Mouse (Mus musculus): ENCODE data around the gene Atcay. TPM values are rescaled to one million over a fixed set of nuclear protein-coding genes. Genes with fewer than 3 reads are reported as not detected.
"Not testable (repeated sequence)": the region's sequence is repeated elsewhere in the genome, so short reads cannot be mapped to it uniquely, and the experiment has no call there.

Gene Atcay
- polyA plus RNA-seq, 1 experiment from 2014 or later: 68.1 TPM

GRCm38 (mm10) chr10:81238618-81239017 lies 8.0 kb upstream of the Atcay start:
- WGBS: 80% methylated on average over 2 of the region's 2 CpGs
- Histone ChIP-seq H3K9ac (no peak overlapping the region), H3K4me3 (no peak overlapping the region), H3K9me3 (no peaks in the 10 kb centered on the region), H3K36me3 (peaks cover 31% of the 10 kb centered on the region), H3K27ac (no peak overlapping the region), H3K4me2 (no peak overlapping the region), H3K4me1 (replicated peaks) (peaks cover 12% of the 10 kb centered on the region), H3K27me3 (peaks cover 53% of the 10 kb centered on the region)
- ATAC-seq (ENCODE audit: low FRiP score): no peak

GRCm38 (mm10) chr10:81236471-81237268 lies 6.0 kb upstream of the Atcay start:
- H3K27me3 ChIP-seq: peaks cover 41% of the 10 kb centered on the region
- WGBS: 77% methylated on average over 12 of the region's 12 CpGs
- H3K9me3 ChIP-seq: no peaks in the 10 kb centered on the region
- H3K9ac ChIP-seq: 0 out of 2 replicates have a peak overlapping the region, but pooled peaks have one; percentile 4
- no peak overlapping the region for H3K27ac ChIP-seq
- no peak for ATAC-seq (ENCODE audit: low FRiP score)
- no peak overlapping the region for H3K4me3 ChIP-seq
- peaks cover 17% of the 10 kb centered on the region for H3K4me1 ChIP-seq (replicated peaks)
- H3K36me3 ChIP-seq: peaks cover 13% of the 10 kb centered on the region; the same call in 1 of the 2 replicates
- H3K4me2 ChIP-seq: no peak overlapping the region

GRCm38 (mm10) chr10:81234206-81234605 lies 3.6 kb upstream of the Atcay start:
- Histone ChIP-seq H3K4me2 (no peak overlapping the region), H3K27ac (no peak overlapping the region), H3K4me1 (replicated peaks) (peaks cover 25% of the 10 kb centered on the region), H3K9me3 (no peaks in the 10 kb centered on the region), H3K4me3 (0 out of 2 replicates have a peak overlapping the region, but pooled peaks have one; percentile 70), H3K9ac (peak overlapping the region; percentile 84; the same call in 1 of the 2 replicates), H3K27me3 (peaks cover 19% of the 10 kb centered on the region), H3K36me3 (peaks cover 13% of the 10 kb centered on the region; the same call in 1 of the 2 replicates)
- WGBS: 78% methylated on average over 6 of the region's 6 CpGs
- ATAC-seq (ENCODE audit: low FRiP score): no peak

GRCm38 (mm10) chr10:81233226-81233585 lies 2.6 kb upstream of the Atcay start:
- Histone ChIP-seq H3K4me1 (replicated peaks) (peaks cover 35% of the 10 kb centered on the region), H3K9me3 (no peaks in the 10 kb centered on the region), H3K9ac (peak overlapping the region; percentile 84), H3K27me3 (peaks cover 11% of the 10 kb centered on the region), H3K27ac (no peak overlapping the region), H3K4me3 (peak overlapping the region; percentile 70), H3K4me2 (peak overlapping the region; percentile 66), H3K36me3 (peaks cover 12% of the 10 kb centered on the region; the same call in 1 of the 2 replicates)
- under 1% methylated on average over 27 of the region's 28 CpGs for WGBS
- ATAC-seq (ENCODE audit: low FRiP score): peak; percentile 37

GRCm38 (mm10) chr10:81232580-81233225 lies 2.1 kb upstream of the Atcay start, which contains the start of gene Zfr2:
TSS of gene Zfr2 (plus strand) at chr10:81233155.
- 9% methylated on average over 29 of the region's 29 CpGs for WGBS
- Histone ChIP-seq H3K9me3 (no peaks in the 10 kb centered on the region), H3K36me3 (peaks cover 7% of the 10 kb centered on the region; the same call in 1 of the 2 replicates), H3K27me3 (peaks cover 6% of the 10 kb centered on the region), H3K4me1 (replicated peaks) (peaks cover 40% of the 10 kb centered on the region), H3K27ac (no peak within 1 kb of the TSS), H3K9ac (peak within 1 kb of the TSS; percentile 84), H3K4me3 (peak within 1 kb of the TSS; percentile 70), H3K4me2 (peak within 1 kb of the TSS; percentile 66)
- ATAC-seq (ENCODE audit: low FRiP score): peak; percentile 62

- H3K4me2 ChIP-seq: peak overlapping the region; percentile 75
- no peaks in the 10 kb centered on the region for H3K9me3 ChIP-seq
- 44% methylated on average over 7 of the region's 7 CpGs for whole genome bisulfite sequencing
- ATAC-seq (ENCODE audit: low FRiP score): no peak
- H3K9ac ChIP-seq: peak overlapping the region; percentile 87
- peak overlapping the region; percentile 92 for H3K27ac ChIP-seq
- no peaks in the 10 kb centered on the region for H3K27me3 ChIP-seq
- peaks cover 46% of the 10 kb centered on the region for H3K4me1 ChIP-seq (replicated peaks)
- 0 out of 2 replicates have a peak, but pooled peaks cover 4% of the 10 kb centered on the region for H3K36me3 ChIP-seq
- H3K4me3 ChIP-seq: peak overlapping the region; percentile 58
These were observed 803 bp upstream of the Atcay start for GRCm38 (mm10) chr10:81231436-81231835.

- 6% methylated on average over 20 of the region's 20 CpGs for WGBS
- Histone ChIP-seq H3K9me3 (no peaks in the 10 kb centered on the region), H3K36me3 (peaks cover 6% of the 10 kb centered on the region), H3K4me1 (replicated peaks) (peaks cover 47% of the 10 kb centered on the region), H3K27ac (peak overlapping the region; percentile 92), H3K4me3 (peak overlapping the region; percentile 58), H3K9ac (peak overlapping the region; percentile 87), H3K27me3 (no peaks in the 10 kb centered on the region), H3K4me2 (peak overlapping the region; percentile 75)
- ATAC-seq (ENCODE audit: low FRiP score): 0 out of 2 replicates have a peak, but pooled peaks have one; percentile 22
These were observed 747 bp downstream of the Atcay start for GRCm38 (mm10) chr10:81229735-81230437.

- not testable (repeated sequence) for H3K9me3 ChIP-seq; ATAC-seq (ENCODE audit: low FRiP score); H3K4me2 ChIP-seq; H3K27me3 ChIP-seq; H3K9ac ChIP-seq; H3K27ac ChIP-seq; H3K4me3 ChIP-seq
- H3K4me1 ChIP-seq (replicated peaks): peaks cover 20% of the 10 kb centered on the region
- H3K36me3 ChIP-seq: peaks cover 63% of the 10 kb centered on the region
- WGBS: 72% methylated on average over 2 of the region's 2 CpGs
These were observed 6.9 kb downstream of the Atcay start for GRCm38 (mm10) chr10:81223731-81224130.

- Histone ChIP-seq H3K9ac (no peak overlapping the region), H3K36me3 (peaks cover 79% of the 10 kb centered on the region), H3K9me3 (no peaks in the 10 kb centered on the region), H3K27ac (no peak overlapping the region), H3K4me3 (no peak overlapping the region), H3K27me3 (no peaks in the 10 kb centered on the region), H3K4me2 (no peak overlapping the region), H3K4me1 (replicated peaks) (0 out of 2 replicates have a peak, but pooled peaks cover 1% of the 10 kb centered on the region)
- no peak for ATAC-seq (ENCODE audit: low FRiP score)
- WGBS: 93% methylated on average over 5 of the region's 5 CpGs
These were observed 9.1 kb downstream of the Atcay start for GRCm38 (mm10) chr10:81221402-81222015.

GRCm38 (mm10) chr10:81217964-81218363 lies 12.7 kb downstream of the Atcay start:
- ATAC-seq (ENCODE audit: low FRiP score): no peak
- no peak overlapping the region for H3K9ac ChIP-seq
- 37% methylated on average over 7 of the region's 7 CpGs for WGBS

GRCm38 (mm10) chr10:81217267-81217666 lies 13.4 kb downstream of the Atcay start:
- not testable (repeated sequence) for H3K4me3 ChIP-seq; H3K4me2 ChIP-seq; H3K9me3 ChIP-seq; ATAC-seq (ENCODE audit: low FRiP score); H3K27me3 ChIP-seq; H3K27ac ChIP-seq; H3K9ac ChIP-seq; H3K4me1 ChIP-seq (replicated peaks)
- WGBS: 23% methylated on average over 1 of the region's 1 CpGs
- peaks cover 92% of the 10 kb centered on the region for H3K36me3 ChIP-seq

More at GRCm38 (mm10) chr10:81217964-81218363, 12.7 kb downstream of the Atcay start:
- no peak overlapping the region for H3K4me3 ChIP-seq
- H3K4me1 ChIP-seq (replicated peaks): no peaks in the 10 kb centered on the region
- H3K36me3 ChIP-seq: peaks cover 92% of the 10 kb centered on the region
- H3K9me3 ChIP-seq: no peaks in the 10 kb centered on the region
- no peak overlapping the region for H3K27ac ChIP-seq
- no peak overlapping the region for H3K4me2 ChIP-seq
- H3K27me3 ChIP-seq: no peaks in the 10 kb centered on the region

All from hindbrain, embryonic 13.5 days (tissue).